Mouse (Mus musculus) limb, embryonic 12.5 days (tissue): Measurements from ENCODE around the gene Kcnq1. TPM values are rescaled to one million over a fixed set of nuclear protein-coding genes. Genes with fewer than 3 reads are reported as not detected.

Experiments used
- ATAC-seq: fragments of 200-750 bp; cut with Nextera tagmentation; 2 replicates; pipeline ENCODE4 v1.8.0; 2017; ENCODE audit warnings: low read depth, moderate TSS enrichment; ENCODE audit not compliant: insufficient number of reproducible peaks, insufficient read depth, low FRiP score, low TSS enrichment
- H3K27ac ChIP-seq: fragments of 300-500 bp; sonication (generic); 2 replicates; pipeline ENCODE4 v1.5.1; 2016; ENCODE audit warnings: mild to moderate bottlenecking, moderate library complexity
- H3K27me3 ChIP-seq: fragments of 300-500 bp; sonication (generic); 2 replicates; pipeline ENCODE4 v1.6.1; 2016; ENCODE audit warnings: mild to moderate bottlenecking, moderate library complexity
- H3K36me3 ChIP-seq: fragments of 300-500 bp; sonication (generic); 2 replicates; pipeline ENCODE4 v1.6.1; 2016; ENCODE audit warnings: mild to moderate bottlenecking, moderate library complexity
- H3K4me1 ChIP-seq: fragments of 300-500 bp; sonication (generic); replicated peaks from 2 replicates; pipeline ENCODE4 v1.6.1; 2016
- H3K4me2 ChIP-seq: fragments of 300-500 bp; sonication (generic); 2 replicates; pipeline ENCODE4 v1.6.1; 2016; ENCODE audit warnings: mild to moderate bottlenecking, moderate library complexity
- H3K4me3 ChIP-seq: fragments of 300-500 bp; sonication (generic); replicated peaks from 2 replicates; pipeline ENCODE4 v1.5.1; 2016; ENCODE audit warnings: mild to moderate bottlenecking
- H3K9ac ChIP-seq: fragments of 300-500 bp; sonication (generic); replicated peaks from 2 replicates; pipeline ENCODE4 v1.6.1; 2016; ENCODE audit warnings: mild to moderate bottlenecking, moderate library complexity
- H3K9me3 ChIP-seq: fragments of 300-500 bp; sonication (generic); 2 replicates; pipeline ENCODE4 v1.6.1; 2016; ENCODE audit warnings: mild to moderate bottlenecking, moderate library complexity
- WGBS: fragments of 180-500 bp; shearing (Covaris S2); methylation state at CpG from one replicate; pipeline ENCODE4 v1.1.7; 2016; 5-methylcytosine and 5-hydroxymethylcytosine counted together
- polyA plus RNA-seq: library from polyadenylated mRNA; unstranded; fragments of >200 nt; fragmentation: Nextera tagmentation; extraction: Ambion mirVana; gene quantifications from 2 replicates; pipeline ENCODE4 v1.2.1, GENCODE M21; 2016

Kcnq1 gene
- polyA plus RNA-seq, 1 experiment from 2014 or later, result 0.94 TPM

GRCm38 (mm10) chr7:143341301-143341980 is 235.3 kb downstream of the Kcnq1 start:
- WGBS, result 92% methylated on average over 3 of the region's 3 CpGs
- peaks cover 38% of the 10 kb centered on the region for H3K4me1 ChIP-seq

GRCm38 (mm10) chr7:143343781-143344306 is 237.7 kb downstream of the Kcnq1 start:
- 0 out of 2 replicates have a peak, but pooled peaks cover 3% of the 10 kb centered on the region for H3K27me3 ChIP-seq

More at GRCm38 (mm10) chr7:143341301-143341980, 235.3 kb downstream of the Kcnq1 start:
- Histone ChIP-seq H3K4me3 (no peak overlapping the region), H3K27ac (no peak overlapping the region), H3K9me3 (peaks cover 9% of the 10 kb centered on the region), H3K36me3 (no peaks in the 10 kb centered on the region), H3K4me2 (no peak overlapping the region), H3K9ac (no peak overlapping the region), H3K27me3 (0 out of 2 replicates have a peak, but pooled peaks cover 3% of the 10 kb centered on the region)
- no peak for ATAC-seq

GRCm38 (mm10) chr7:143349287-143349686 is 243.1 kb downstream of the Kcnq1 start:
- Histone ChIP-seq H3K27me3 (no peaks in the 10 kb centered on the region), H3K9me3 (no peaks in the 10 kb centered on the region), H3K36me3 (no peaks in the 10 kb centered on the region), H3K4me3 (no peak overlapping the region), H3K4me2 (no peak overlapping the region), H3K27ac (no peak overlapping the region), H3K9ac (no peak overlapping the region), H3K4me1 (peaks cover under 1% of the 10 kb centered on the region; the same call in 1 of the 2 replicates)
- 74% methylated on average over 7 of the region's 7 CpGs for WGBS
- no peak for ATAC-seq

More at GRCm38 (mm10) chr7:143343781-143344306, 237.7 kb downstream of the Kcnq1 start:
- no peak overlapping the region for H3K9ac ChIP-seq
- H3K4me3 ChIP-seq, result no peak overlapping the region
- peak overlapping the region; percentile 36 for H3K4me2 ChIP-seq
- no peaks in the 10 kb centered on the region for H3K9me3 ChIP-seq
- H3K36me3 ChIP-seq, result no peaks in the 10 kb centered on the region
- H3K27ac ChIP-seq, result peak overlapping the region; percentile 87
- no peak for ATAC-seq
- 19% methylated on average over 12 of the region's 12 CpGs for WGBS
- peaks cover 38% of the 10 kb centered on the region for H3K4me1 ChIP-seq

DNA sequence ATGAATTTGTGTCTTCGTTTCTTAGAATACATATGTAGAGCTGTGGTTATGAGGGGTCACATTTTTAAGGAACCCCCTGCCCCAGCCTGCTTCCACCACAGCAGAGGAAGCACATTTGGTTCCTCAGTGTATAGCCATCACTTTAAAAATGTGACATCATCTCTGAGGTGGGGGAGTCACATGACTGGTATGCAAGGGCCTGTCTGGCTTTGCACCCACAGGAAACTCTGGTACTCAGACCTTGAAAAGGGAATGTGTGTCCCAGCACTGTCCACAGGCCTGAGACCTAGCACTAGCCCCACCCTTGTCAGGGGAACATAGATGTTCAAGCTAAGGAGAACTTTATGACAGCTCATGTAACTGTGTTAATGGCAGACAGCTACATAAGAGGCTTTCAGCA is 243.7 kb downstream of the Kcnq1 start:
- no peaks in the 10 kb centered on the region for H3K27me3 ChIP-seq
- no peak overlapping the region for H3K4me3 ChIP-seq
- H3K4me2 ChIP-seq, result no peak overlapping the region
- H3K9me3 ChIP-seq, result no peaks in the 10 kb centered on the region
- no peak overlapping the region for H3K27ac ChIP-seq
- H3K4me1 ChIP-seq, result no peaks in the 10 kb centered on the region; the same call in 1 of the 2 replicates
- no peak for ATAC-seq
- no peaks in the 10 kb centered on the region for H3K36me3 ChIP-seq
- WGBS, result 86% methylated on average over 1 of the region's 1 CpGs
- H3K9ac ChIP-seq, result no peak overlapping the region

DNA sequence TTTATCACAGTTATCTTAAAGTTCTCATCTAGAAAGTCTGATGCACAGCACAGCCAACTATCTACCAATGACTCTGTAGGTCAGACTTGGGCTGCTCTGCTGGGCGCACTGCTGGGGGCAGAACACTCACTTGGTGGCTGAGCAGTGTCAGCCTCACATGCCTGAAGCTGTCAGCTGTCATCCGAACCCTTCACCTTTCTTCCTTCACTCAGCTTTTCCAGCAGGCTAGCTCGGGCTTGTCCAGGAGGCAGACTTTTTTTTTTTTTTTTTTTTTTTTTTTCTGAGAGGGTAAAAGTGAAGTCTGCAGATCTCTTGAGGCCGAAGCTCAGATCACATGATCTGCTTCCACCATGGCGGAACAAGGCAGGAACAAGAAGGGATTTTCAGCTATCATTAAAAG is 249.7 kb downstream of the Kcnq1 start:
- H3K4me1 ChIP-seq, result peaks cover 5% of the 10 kb centered on the region; the same call in 1 of the 2 replicates
- no peak overlapping the region for H3K27ac ChIP-seq
- H3K4me3 ChIP-seq, result no peak overlapping the region
- H3K36me3 ChIP-seq, result no peaks in the 10 kb centered on the region
- no peaks in the 10 kb centered on the region for H3K9me3 ChIP-seq
- H3K4me2 ChIP-seq, result no peak overlapping the region
- no peak for ATAC-seq
- no peak overlapping the region for H3K9ac ChIP-seq
- WGBS, result 54% methylated on average over 5 of the region's 5 CpGs
- no peaks in the 10 kb centered on the region for H3K27me3 ChIP-seq

DNA sequence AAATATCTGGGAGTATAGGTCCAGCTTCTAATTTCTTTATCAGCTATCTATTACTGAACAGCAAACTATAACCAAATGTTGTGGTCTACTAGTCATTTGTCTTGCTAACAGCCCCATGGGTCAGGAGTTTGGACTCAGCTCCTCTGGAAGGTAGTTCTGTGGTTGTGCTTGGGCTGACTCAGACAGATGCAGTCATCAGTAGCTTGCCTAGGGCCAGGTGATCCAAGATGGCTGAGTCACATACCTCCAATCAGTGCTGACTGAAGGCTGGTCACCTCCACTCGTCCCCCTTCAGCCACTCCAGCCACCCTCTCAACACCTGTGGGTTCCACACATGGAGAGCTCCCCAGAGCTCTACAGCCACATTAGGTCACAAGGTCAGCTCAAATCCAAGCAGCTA is 250.9 kb downstream of the Kcnq1 start:
- H3K9ac ChIP-seq, result no peak overlapping the region
- 61% methylated on average over 1 of the region's 1 CpGs for WGBS
- H3K4me3 ChIP-seq, result no peak overlapping the region
- H3K27ac ChIP-seq, result no peak overlapping the region
- H3K27me3 ChIP-seq, result no peaks in the 10 kb centered on the region
- H3K36me3 ChIP-seq, result no peaks in the 10 kb centered on the region
- no peaks in the 10 kb centered on the region for H3K9me3 ChIP-seq
- ATAC-seq, result no peak
- H3K4me2 ChIP-seq, result no peak overlapping the region
- H3K4me1 ChIP-seq, result peaks cover 5% of the 10 kb centered on the region; the same call in 1 of the 2 replicates

GRCm38 (mm10) chr7:143357831-143358230 is 251.7 kb downstream of the Kcnq1 start:
- Histone ChIP-seq H3K36me3 (no peaks in the 10 kb centered on the region), H3K4me3 (no peak overlapping the region), H3K9me3 (no peaks in the 10 kb centered on the region), H3K4me1 (peaks cover 5% of the 10 kb centered on the region; the same call in 1 of the 2 replicates), H3K9ac (no peak overlapping the region), H3K27me3 (no peaks in the 10 kb centered on the region), H3K27ac (0 out of 2 replicates have a peak overlapping the region, but pooled peaks have one; percentile 12), H3K4me2 (no peak overlapping the region)
- no peak for ATAC-seq
- 71% methylated on average over 4 of the region's 4 CpGs for WGBS

- no peak for ATAC-seq
- Histone ChIP-seq H3K9me3 (no peaks in the 10 kb centered on the region), H3K9ac (no peak overlapping the region), H3K4me3 (no peak overlapping the region), H3K27ac (no peak overlapping the region), H3K4me1 (peaks cover 5% of the 10 kb centered on the region; the same call in 1 of the 2 replicates), H3K36me3 (no peaks in the 10 kb centered on the region), H3K4me2 (no peak overlapping the region), H3K27me3 (no peaks in the 10 kb centered on the region)
- WGBS, result 71% methylated on average over 1 of the region's 1 CpGs
These were observed 253.6 kb downstream of the Kcnq1 start for GRCm38 (mm10) chr7:143359762-143360161.

DNA sequence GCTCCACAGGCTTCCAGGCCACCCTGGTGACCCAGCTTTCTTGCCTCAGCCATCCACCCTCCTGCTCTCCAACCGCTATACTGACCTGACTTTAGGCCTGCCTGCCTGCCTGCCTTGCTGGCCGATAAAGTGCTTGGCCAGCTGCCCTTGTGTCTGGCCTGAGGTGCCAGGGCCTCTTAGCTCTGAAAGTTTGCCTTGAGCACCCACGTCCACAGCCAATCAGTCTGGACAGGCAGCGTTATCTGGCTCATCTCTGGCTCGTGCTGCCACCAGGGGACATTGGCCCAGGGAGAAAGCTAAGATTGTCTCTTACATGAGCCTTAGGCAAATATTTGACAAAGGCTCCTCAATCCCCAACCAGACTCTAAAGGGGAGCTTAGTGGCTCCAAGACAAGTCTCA is 254.6 kb downstream of the Kcnq1 start:
- no peak for ATAC-seq
- Histone ChIP-seq H3K4me2 (no peak overlapping the region), H3K27me3 (no peaks in the 10 kb centered on the region), H3K36me3 (no peaks in the 10 kb centered on the region), H3K9me3 (no peaks in the 10 kb centered on the region), H3K4me3 (no peak overlapping the region), H3K4me1 (peaks cover 15% of the 10 kb centered on the region; the same call in 1 of the 2 replicates), H3K27ac (no peak overlapping the region), H3K9ac (no peak overlapping the region)
- WGBS, result 72% methylated on average over 5 of the region's 5 CpGs

- Histone ChIP-seq H3K36me3 (no peaks in the 10 kb centered on the region), H3K4me3 (no peak overlapping the region), H3K9ac (no peak overlapping the region), H3K4me2 (no peak overlapping the region), H3K9me3 (no peaks in the 10 kb centered on the region), H3K27ac (no peak overlapping the region), H3K27me3 (no peaks in the 10 kb centered on the region), H3K4me1 (peaks cover 33% of the 10 kb centered on the region)
- 92% methylated on average over 7 of the region's 7 CpGs for WGBS
- no peak for ATAC-seq
These were observed 258.1 kb downstream of the Kcnq1 start for GRCm38 (mm10) chr7:143364092-143364832.
